Mouse (Mus musculus) kidney, adult 2 months (tissue): ENCODE measurements around the gene Anks3. TPM values are rescaled to one million over a fixed set of nuclear protein-coding genes. Genes with fewer than 3 reads are reported as not detected.

ENCODE experiments used
- DNase-seq: peaks from one replicate; pipeline ENCODE4 v3.0.0; 2021
- H3K27ac ChIP-seq: fragments of 200-500 bp; 2 replicates; pipeline ENCODE4 v1.5.1; 2012; ENCODE audit warnings: low read depth, low read length, control low read depth, inconsistent platforms; ENCODE audit not compliant: insufficient read depth
- H3K27me3 ChIP-seq: fragments of 200-500 bp; replicated peaks from 2 replicates; pipeline ENCODE4 v1.6.1; 2012; ENCODE audit warnings: mild to moderate bottlenecking, moderate library complexity, low read length, inconsistent platforms; ENCODE audit not compliant: control insufficient read depth, insufficient read depth
- H3K36me3 ChIP-seq: fragments of 200-500 bp; 2 replicates; pipeline ENCODE4 v1.6.1; 2012; ENCODE audit warnings: mild to moderate bottlenecking, moderate library complexity, low read length, inconsistent platforms; ENCODE audit not compliant: control insufficient read depth, insufficient read depth
- H3K4me1 ChIP-seq: fragments of 200-500 bp; 2 replicates; pipeline ENCODE4 v1.6.1; 2011; ENCODE audit warnings: low read length; ENCODE audit not compliant: control insufficient read depth, insufficient read depth
- H3K4me3 ChIP-seq: fragments of 200-500 bp; 2 replicates; pipeline ENCODE4 v1.5.1; 2011; ENCODE audit warnings: mild to moderate bottlenecking, low read depth, low read length, control low read depth; ENCODE audit not compliant: insufficient read depth
- CTCF ChIP-seq: fragments of 200-500 bp; conservative IDR thresholded peaks from 2 replicates; pipeline ENCODE4 v1.5.1; 2011; ENCODE audit warnings: low read depth, mild to moderate bottlenecking, control low read depth, low read length, moderate library complexity, mixed read lengths; ENCODE audit not compliant: insufficient read depth, insufficient read length
- POLR2A ChIP-seq: fragments of 200-500 bp; IDR thresholded peaks from one replicate; pipeline ENCODE4 v1.6.1; 2011; ENCODE audit warnings: low read depth, low read length, control low read depth
- WGBS: fragments of 180-500 bp; shearing (Covaris S2); methylation state at CpG from one replicate; pipeline ENCODE4 v1.1.7; 2018; 5-methylcytosine and 5-hydroxymethylcytosine counted together
- polyA plus RNA-seq: library from polyadenylated mRNA; depleted of rRNA; stranded (reverse); fragments of >200 nt; gene quantifications from 2 replicates; pipeline ENCODE4 v1.2.3, GENCODE M21; 2012; rRNA removed

The Anks3 gene
- polyA plus RNA-seq, 1 experiment, result 50.7 TPM

DNA sequence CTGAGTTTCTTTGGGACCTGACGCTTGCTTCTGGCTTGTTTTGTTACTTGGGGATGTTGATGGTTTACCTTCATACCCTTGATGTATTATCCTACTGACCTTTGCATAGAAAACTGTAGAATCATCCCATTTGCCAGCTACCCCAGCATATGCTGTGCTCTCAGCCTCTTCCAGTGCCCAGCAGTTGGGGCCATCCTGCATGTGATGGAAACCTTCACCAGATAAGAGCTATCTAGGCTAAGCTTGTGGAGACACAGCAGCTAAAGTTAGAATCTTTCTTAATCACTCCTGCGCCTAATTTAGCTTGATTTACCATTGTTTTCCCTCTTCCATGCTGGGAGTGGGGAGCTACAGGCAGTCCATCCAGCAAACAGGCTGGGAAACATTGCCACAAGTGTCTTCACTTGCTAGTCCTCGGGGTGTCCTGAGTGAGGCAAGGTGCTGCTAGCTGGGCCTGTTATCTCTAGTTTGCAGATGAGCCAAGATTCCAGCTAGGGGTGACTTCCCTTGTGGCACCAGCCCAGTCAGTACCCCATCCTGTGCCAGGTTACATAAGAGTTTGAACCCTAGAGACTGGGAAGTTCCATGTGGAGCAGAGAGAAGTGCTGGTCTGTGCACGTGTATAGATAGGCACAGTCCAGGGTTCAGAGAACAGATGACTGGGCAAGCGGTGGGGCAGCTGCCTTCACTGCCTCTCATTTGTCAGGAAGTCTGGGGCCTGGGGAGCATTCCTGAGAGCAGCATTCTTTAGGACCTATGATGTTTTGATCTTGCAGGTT, 67.6 kb downstream of the Anks3 start:
- no peaks in the 10 kb centered on the region; the same call in 1 of the 2 replicates for H3K36me3 ChIP-seq
- 40% methylated on average over 5 of the region's 5 CpGs for WGBS
- peaks cover 32% of the 10 kb centered on the region for H3K4me1 ChIP-seq
- H3K27ac ChIP-seq, result peak overlapping the region; percentile 73
- H3K27me3 ChIP-seq, result no peaks in the 10 kb centered on the region
- TF ChIP-seq POLR2A (no peak), CTCF (no peak)
- DNase-seq, result peak; percentile 95
- no peak overlapping the region for H3K4me3 ChIP-seq

DNA sequence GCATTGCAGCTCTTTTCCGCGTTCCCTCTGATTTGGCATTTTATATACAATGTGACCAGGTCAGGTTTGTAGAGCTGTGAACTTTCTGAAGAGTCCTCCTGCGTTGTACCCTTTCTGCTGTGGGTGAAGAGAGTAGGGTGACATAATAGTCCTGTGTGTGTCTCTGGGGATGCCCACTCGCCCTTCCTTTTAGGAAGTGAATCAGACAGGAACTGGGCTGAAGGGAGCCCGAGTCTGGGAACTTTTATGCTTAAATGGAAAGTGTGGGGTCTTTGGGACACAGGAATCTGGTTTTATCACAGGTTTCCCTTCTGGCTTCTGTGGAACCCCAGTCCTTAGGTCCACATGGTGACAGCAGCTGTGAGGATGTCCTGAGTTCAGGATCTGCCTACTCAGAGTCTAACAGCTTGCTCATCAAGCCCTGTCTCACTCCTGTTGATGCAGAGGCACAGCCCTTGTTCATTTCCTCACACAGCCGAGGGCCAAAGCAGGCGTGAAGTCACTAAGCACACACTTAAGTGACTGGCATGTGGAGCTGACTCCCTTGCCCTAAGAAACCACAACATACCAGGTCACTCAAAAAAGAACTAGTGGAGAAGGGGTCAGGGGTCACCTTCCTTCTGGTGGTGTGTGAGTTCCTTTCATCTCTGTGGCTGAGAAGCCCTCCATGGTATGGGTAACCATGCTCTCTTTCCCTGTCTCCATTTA, 69.7 kb downstream of the Anks3 start:
- 61% methylated on average over 7 of the region's 7 CpGs for WGBS
- H3K4me1 ChIP-seq, result peaks cover 40% of the 10 kb centered on the region
- H3K36me3 ChIP-seq, result no peaks in the 10 kb centered on the region; the same call in 1 of the 2 replicates
- no peak overlapping the region for H3K4me3 ChIP-seq
- no peaks in the 10 kb centered on the region for H3K27me3 ChIP-seq
- H3K27ac ChIP-seq, result peak overlapping the region; percentile 53
- peak; percentile 40 for DNase-seq
- no peak for TF ChIP-seq POLR2A
- TF ChIP-seq CTCF, result no peak

- Histone ChIP-seq H3K4me1 (peaks cover 46% of the 10 kb centered on the region), H3K27me3 (no peaks in the 10 kb centered on the region), H3K27ac (no peak overlapping the region), H3K36me3 (no peaks in the 10 kb centered on the region; the same call in 1 of the 2 replicates), H3K4me3 (no peak overlapping the region)
- TF ChIP-seq POLR2A (no peak), CTCF (no peak)
- no peak for DNase-seq
- 60% methylated on average over 6 of the region's 6 CpGs for WGBS
Measured at GRCm38 (mm10) chr16:4892171-4892570, 71.8 kb downstream of the Anks3 start.

Other genes with a start within 250 kb of the Anks3 start
- 5.7 and 6.6 TPM in 2 replicates for gene Nmral1, start 244.8 kb downstream of the Anks3 start, polyA plus RNA-seq
- 57.2 and 70.7 TPM in 2 replicates for gene Hmox2, start 237.8 kb downstream of the Anks3 start, polyA plus RNA-seq
- gene Cdip1, start 173.9 kb downstream of the Anks3 start, polyA plus RNA-seq, result 83.2 and 105 TPM in 2 replicates
- 0.03 TPM in 1 of 2 replicates, not detected in the other for gene 4930562C15Rik, start 128.8 kb downstream of the Anks3 start, polyA plus RNA-seq
- gene Ubald1, start 83.9 kb downstream of the Anks3 start, polyA plus RNA-seq, result 38.4 and 39.2 TPM in 2 replicates
- 197 and 218 TPM in 2 replicates for gene Mgrn1, start 78.0 kb downstream of the Anks3 start, polyA plus RNA-seq
- gene Nudt16l1, start 25.4 kb downstream of the Anks3 start, polyA plus RNA-seq, result 137 and 145 TPM in 2 replicates
- gene Sept12, start 33.6 kb upstream of the Anks3 start, polyA plus RNA-seq, result 0.33 TPM in 1 of 2 replicates, not detected in the other
- 156 and 232 TPM in 2 replicates for gene Smim22, start 43.1 kb upstream of the Anks3 start, polyA plus RNA-seq
- gene Rogdi, start 49.3 kb upstream of the Anks3 start, polyA plus RNA-seq, result 251 and 286 TPM in 2 replicates
- gene Glyr1, start 85.7 kb upstream of the Anks3 start, polyA plus RNA-seq, result 76.1 and 85.6 TPM in 2 replicates
- 22.9 and 28.7 TPM in 2 replicates for gene Ubn1, start 85.9 kb upstream of the Anks3 start, polyA plus RNA-seq
- gene Ppl, start 168.2 kb upstream of the Anks3 start, polyA plus RNA-seq, result 3.3 and 3.9 TPM in 2 replicates
- 0.07 and 0.34 TPM in 2 replicates for gene Sec14l5, start 182.9 kb upstream of the Anks3 start, polyA plus RNA-seq
- 29.4 and 30.5 TPM in 2 replicates for gene Nagpa, start 239.8 kb upstream of the Anks3 start, polyA plus RNA-seq